8 mouse cellular contexts compared by ENCODE assay signal in the genomic region with DNA sequence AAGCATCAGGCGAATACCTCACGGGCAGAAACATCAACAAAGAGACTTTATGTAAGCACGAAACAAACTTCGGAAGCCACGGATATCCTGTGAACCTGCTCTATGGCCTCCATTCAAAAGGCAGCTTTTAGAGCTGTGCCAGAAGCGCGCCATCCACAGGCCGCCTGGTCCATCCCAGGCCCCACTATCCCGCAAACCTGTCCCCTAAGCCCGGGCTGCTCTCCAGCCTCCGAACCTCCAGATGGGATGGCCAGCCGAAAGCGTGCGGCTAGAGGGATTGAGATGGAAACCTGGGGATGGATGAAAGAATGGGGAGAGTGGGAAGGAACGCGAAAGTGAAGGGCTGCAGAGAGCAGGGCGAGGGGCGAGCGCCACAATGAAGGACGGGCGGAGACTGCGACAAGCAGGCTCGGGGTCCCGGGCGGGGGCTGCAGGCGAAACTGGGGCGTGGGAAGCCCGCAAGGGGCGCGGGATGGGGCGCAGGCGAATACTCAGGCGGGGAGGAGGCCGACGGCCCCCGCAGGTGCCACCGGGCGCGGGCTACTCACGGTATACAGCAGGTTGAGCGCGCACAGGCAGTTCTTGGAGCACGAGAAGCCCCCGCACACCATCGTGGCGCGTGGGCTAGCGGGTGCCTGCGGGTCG. TPM values are rescaled to one million over a fixed set of nuclear protein-coding genes. Genes with fewer than 3 reads are reported as not detected.
DNase-seq lines count a peak whose midpoint lies in the region; ATAC-seq and TF ChIP-seq lines count a peak whose summit lies in the region.

No protein-coding gene starts in this region.

- no peaks in the 10 kb centered on the region for H3K9me3 ChIP-seq in heart, embryonic 14.5 days (ENCODE audit: control insufficient read depth, low read length)
- no peaks in the 10 kb centered on the region for H3K9me3 ChIP-seq in kidney, postnatal 0 days (replicated peaks; ENCODE audit: low read length)
- H3K9me3 ChIP-seq in neural tube, embryonic 14.5 days (ENCODE audit: control insufficient read depth, low read length) = no peaks in the 10 kb centered on the region

- H3K36me3 ChIP-seq in heart, embryonic 14.5 days (ENCODE audit: control insufficient read depth, insufficient read depth, low read length) = no peaks in the 10 kb centered on the region
- H3K36me3 ChIP-seq in kidney, postnatal 0 days (ENCODE audit: insufficient read depth, low read length) = no peaks in the 10 kb centered on the region
- H3K36me3 ChIP-seq in neural tube, embryonic 14.5 days (ENCODE audit: control insufficient read depth, insufficient read depth, low read length) = no peaks in the 10 kb centered on the region
- no peaks in the 10 kb centered on the region for H3K36me3 ChIP-seq in thymus, adult 2 months (ENCODE audit: control insufficient read depth, insufficient read depth, low read length)

- peaks cover 6 to 20% of the 10 kb centered on the region in 2 experiments for H3K4me1 ChIP-seq in heart, embryonic 14.5 days (ENCODE audit: control insufficient read depth in 2 of 2, insufficient read depth in 2 of 2, low read length in 2 of 2)
- no peaks in the 10 kb centered on the region; the same call in 1 of the 2 replicates for H3K4me1 ChIP-seq in kidney, postnatal 0 days (replicated peaks; ENCODE audit: insufficient read depth, low read length)
- H3K4me1 ChIP-seq in neural tube, embryonic 14.5 days (ENCODE audit: control insufficient read depth, insufficient read depth, low read length) = peaks cover 5% of the 10 kb centered on the region
- H3K4me1 ChIP-seq in thymus, adult 2 months (replicated peaks; ENCODE audit: control insufficient read depth, insufficient read depth, low read length) = peaks cover 29% of the 10 kb centered on the region

- peak overlapping the region; percentile 93 for H3K4me2 ChIP-seq in heart, embryonic 14.5 days (ENCODE audit: low read length)
- H3K4me2 ChIP-seq in kidney, postnatal 0 days (ENCODE audit: low read length) = peak overlapping the region; percentile 98
- peak overlapping the region; percentile 76 for H3K4me2 ChIP-seq in neural tube, embryonic 14.5 days (ENCODE audit: low read depth, low read length)

- WGBS in heart, embryonic 14.5 days = 1% methylated on average over 49 of the region's 50 CpGs
- WGBS in kidney, postnatal 0 days = under 1% methylated on average over 47 of the region's 50 CpGs
- under 1% methylated on average over 38 of the region's 50 CpGs for WGBS in neural tube, embryonic 14.5 days
- WGBS in thymus, adult 2 months = under 1% methylated on average over 50 of the region's 50 CpGs

- H3K9ac ChIP-seq in heart, embryonic 14.5 days (ENCODE audit: low read length) = peak overlapping the region; percentile 89
- H3K9ac ChIP-seq in kidney, postnatal 0 days (ENCODE audit: low read depth, low read length) = peak overlapping the region; percentile 73
- H3K9ac ChIP-seq in neural tube, embryonic 14.5 days (replicated peaks; ENCODE audit: low read depth, low read length) = peak overlapping the region; percentile 100

- DNase-seq in ES-CJ7 (ENCODE audit: low read depth, low spot score) = peak; percentile 31
- peak; percentile 32 for DNase-seq in brain, embryonic 18.5 days (ENCODE audit: low read depth, low spot score)
- DNase-seq in kidney, postnatal 0 days (ENCODE audit: low spot score) = peak; percentile 56
- DNase-seq in lung, adult 18-20 months = peak; percentile 74 to 77
- peak; percentile 73 for DNase-seq in thymus, adult 2 months

- no peaks in the 10 kb centered on the region for H3K27me3 ChIP-seq in heart, embryonic 14.5 days (ENCODE audit: control insufficient read depth, insufficient read depth, low read length)
- H3K27me3 ChIP-seq in kidney, postnatal 0 days (ENCODE audit: insufficient read depth, low read length) = no peaks in the 10 kb centered on the region
- no peaks in the 10 kb centered on the region for H3K27me3 ChIP-seq in neural tube, embryonic 14.5 days (ENCODE audit: control insufficient read depth, insufficient read depth, low read length)
- H3K27me3 ChIP-seq in thymus, adult 2 months (ENCODE audit: control insufficient read depth, insufficient read depth, low read length) = no peaks in the 10 kb centered on the region

- H3K4me3 ChIP-seq in heart, embryonic 14.5 days (ENCODE audit: control insufficient read depth in 1 of 2, insufficient read depth in 1 of 2, low read depth in 1 of 2, low read length in 2 of 2) = peak overlapping the region; percentile 96 to 97
- peak overlapping the region; percentile 88 for H3K4me3 ChIP-seq in kidney, postnatal 0 days (replicated peaks; ENCODE audit: low read depth, low read length)
- peak overlapping the region; percentile 96 for H3K4me3 ChIP-seq in neural tube, embryonic 14.5 days (ENCODE audit: low read depth, low read length)
- peak overlapping the region; percentile 75 for H3K4me3 ChIP-seq in thymus, adult 2 months (ENCODE audit: control insufficient read depth, insufficient read depth, low read length)

- TF ChIP-seq POLR2A in thymus, adult 2 months (IDR thresholded peaks at IDR 0.05; ENCODE audit: control insufficient read depth, extremely low read depth, insufficient read depth, low read length, poor library complexity) = no peak

- peak; percentile 44 for TF ChIP-seq CTCF in kidney, postnatal 0 days (IDR thresholded peaks at IDR 0.05; ENCODE audit: low read depth)
- TF ChIP-seq CTCF in thymus, adult 2 months (IDR thresholded peaks at IDR 0.05; ENCODE audit: borderline replicate concordance, control insufficient read depth, extremely low read depth, insufficient read depth, low read length, poor library complexity) = no peak

- peak; percentile 5; the same call in 1 of the 2 replicates for ATAC-seq in erythroblast, adult 5-6 weeks (replicated peaks; ENCODE audit: low FRiP score, poor library complexity, severe bottlenecking)
- ATAC-seq in heart, embryonic 14.5 days (ENCODE audit: insufficient number of reproducible peaks, insufficient read depth, low FRiP score, low read depth) = peak; percentile 62
- ATAC-seq in kidney, postnatal 0 days (replicated peaks; ENCODE audit: low FRiP score, low read depth) = peak; percentile 67; the same call in 1 of the 2 replicates
- ATAC-seq in neural tube, embryonic 14.5 days (ENCODE audit: low read depth) = peak; percentile 84

- H3K27ac ChIP-seq in heart, embryonic 14.5 days (replicated peaks in 1 of 2; ENCODE audit: control insufficient read depth in 1 of 2, insufficient read depth in 1 of 2, low read depth in 2 of 2, low read length in 2 of 2) = peak overlapping the region; percentile 51 to 55; a peak in 1 of 4 replicates
- H3K27ac ChIP-seq in kidney, postnatal 0 days = peak overlapping the region; percentile 60
- peak overlapping the region; percentile 93 for H3K27ac ChIP-seq in neural tube, embryonic 14.5 days (ENCODE audit: low read depth, low read length)
- H3K27ac ChIP-seq in thymus, adult 2 months (ENCODE audit: control insufficient read depth, insufficient read depth, low read length) = peak overlapping the region; percentile 47

RNA-seq across cellular contexts. Expression of gene Tspan13, which starts 0.5 kb away (rescaled TPM):
- total RNA-seq in erythroblast, adult 5-6 weeks (2015; ENCODE audit: low replicate concordance) = 18.8 and 28.4 TPM in 2 replicates
- 15.3 and 17.0 TPM in 2 replicates for total RNA-seq in erythroblast, adult 5-6 weeks (2017; ENCODE audit: low replicate concordance)
- polyA plus RNA-seq in heart, embryonic 14.5 days (2014; fragmentation: Nextera tagmentation; extraction: Ambion mirVana) = 62.6 and 66.8 TPM in 2 replicates
- 124 and 138 TPM in 2 replicates for polyA plus RNA-seq in kidney, postnatal 0 days (2015; fragmentation: Nextera tagmentation; extraction: Ambion mirVana)
- 414 and 454 TPM in 2 replicates for polyA plus RNA-seq in neural tube, embryonic 14.5 days (2014; fragmentation: Nextera tagmentation; extraction: Ambion mirVana)
- polyA plus RNA-seq in thymus, adult 2 months (2012; rRNA removed) = 294 and 360 TPM in 2 replicates

RNA-seq across cellular contexts. Expression of gene Agr2, which starts 49.1 kb away (rescaled TPM):
- not detected in 2 replicates for total RNA-seq in erythroblast, adult 5-6 weeks (2015; ENCODE audit: low replicate concordance)
- not detected in 2 replicates for total RNA-seq in erythroblast, adult 5-6 weeks (2017; ENCODE audit: low replicate concordance)
- polyA plus RNA-seq in heart, embryonic 14.5 days (2014; fragmentation: Nextera tagmentation; extraction: Ambion mirVana) = 0.27 and 0.62 TPM in 2 replicates
- 3.2 and 3.6 TPM in 2 replicates for polyA plus RNA-seq in kidney, postnatal 0 days (2015; fragmentation: Nextera tagmentation; extraction: Ambion mirVana)
- not detected in 2 replicates for polyA plus RNA-seq in neural tube, embryonic 14.5 days (2014; fragmentation: Nextera tagmentation; extraction: Ambion mirVana)
- 0.29 and 0.69 TPM in 2 replicates for polyA plus RNA-seq in thymus, adult 2 months (2012; rRNA removed)

Comparison
In these comparisons a context has a peak if more than half of its experiments do, and no peak if none do; other contexts are left out.
1. Peak in every context shown above with its lines: DNase-seq, ATAC-seq, H3K4me3 ChIP-seq and H3K27ac ChIP-seq.
2. ATAC-seq: peak in every context shown above with its lines; median percentile 84 in neural tube, embryonic 14.5 days; 67 in kidney, postnatal 0 days; 62 in heart, embryonic 14.5 days; 5 in erythroblast, adult 5-6 weeks.